Mouse (Mus musculus) bone marrow macrophage, adult 2 months (primary cell): ENCODE results near the gene Poll. TPM values are rescaled to one million over a fixed set of nuclear protein-coding genes. Genes with fewer than 3 reads are reported as not detected.

ENCODE experiments used
- H3K27ac ChIP-seq: 2 replicates; pipeline ENCODE4 v1.5.1; 2012; ENCODE audit warnings: low read depth, low read length; ENCODE audit not compliant: insufficient read depth
- H3K4me1 ChIP-seq: 2 replicates; pipeline ENCODE4 v1.6.1; 2012; ENCODE audit warnings: low read length; ENCODE audit not compliant: control insufficient read depth, insufficient read depth
- H3K4me3 ChIP-seq: 2 replicates; pipeline ENCODE4 v1.5.1; 2012; ENCODE audit warnings: mild to moderate bottlenecking, low read length, moderate library complexity; ENCODE audit not compliant: insufficient read depth
- CTCF ChIP-seq: IDR thresholded peaks from 2 replicates; pipeline ENCODE4 v1.5.1; 2012; ENCODE audit warnings: low read depth, mild to moderate bottlenecking, low read length, moderate library complexity
- POLR2A ChIP-seq: IDR thresholded peaks from 2 replicates; pipeline ENCODE4 v1.6.1; 2012; ENCODE audit warnings: mild to moderate bottlenecking, low read depth, low read length, borderline replicate concordance
- polyA plus RNA-seq: library from polyadenylated mRNA; stranded (reverse); fragments of >200 nt; gene quantifications from 2 replicates; pipeline ENCODE4 v1.2.4, GENCODE M21; 2012; ENCODE audit not compliant: missing spikeins, insufficient read depth, insufficient read length

The Poll gene
- polyA plus RNA-seq, 1 experiment = 10.1 TPM

DNA sequence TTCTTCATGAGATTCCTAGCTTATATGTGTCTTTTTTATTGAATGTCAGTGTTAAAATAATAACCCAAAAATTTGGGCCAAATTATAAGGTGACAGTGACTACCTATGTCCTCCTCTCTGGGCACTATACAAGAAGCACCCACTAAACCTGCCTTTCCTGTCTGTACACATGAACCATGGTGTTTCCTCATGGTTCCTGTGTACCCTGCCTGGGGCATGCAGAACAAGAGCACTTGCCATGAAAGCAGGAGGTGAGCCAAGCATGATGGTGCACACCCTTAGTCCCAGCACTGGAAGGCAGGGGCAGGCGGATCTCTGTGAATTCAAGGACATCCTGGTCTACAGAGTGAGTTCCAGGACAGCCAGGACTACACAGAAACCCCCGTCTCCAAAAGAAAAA, 45.0 kb downstream of the Poll start:
- Histone ChIP-seq H3K27ac (no peak overlapping the region), H3K4me1 (no peaks in the 10 kb centered on the region), H3K4me3 (no peak overlapping the region)
- no peak for TF ChIP-seq CTCF
- no peak for TF ChIP-seq POLR2A

DNA sequence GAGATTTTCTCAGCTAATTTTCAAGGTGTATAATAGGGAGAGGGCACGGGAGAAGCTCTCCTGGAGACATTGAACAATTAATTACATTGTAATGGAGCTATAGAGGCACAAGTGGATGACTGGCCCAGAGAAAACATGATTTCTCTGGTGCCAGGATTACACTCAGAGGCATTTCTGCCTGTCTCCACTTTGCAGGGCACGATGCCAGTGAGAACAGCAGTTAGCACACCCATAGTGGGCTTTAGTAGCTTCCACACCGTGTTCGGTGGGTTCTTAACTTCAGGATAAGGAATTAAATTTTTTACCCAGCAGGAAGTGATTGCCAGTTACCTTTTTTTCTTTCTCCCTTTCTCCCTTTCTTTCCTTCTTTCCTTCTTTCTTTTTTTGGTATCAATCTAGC, 48.9 kb downstream of the Poll start:
- no peak overlapping the region for H3K4me3 ChIP-seq
- H3K27ac ChIP-seq = no peak overlapping the region
- TF ChIP-seq POLR2A (no peak), CTCF (no peak)
- no peaks in the 10 kb centered on the region for H3K4me1 ChIP-seq

DNA sequence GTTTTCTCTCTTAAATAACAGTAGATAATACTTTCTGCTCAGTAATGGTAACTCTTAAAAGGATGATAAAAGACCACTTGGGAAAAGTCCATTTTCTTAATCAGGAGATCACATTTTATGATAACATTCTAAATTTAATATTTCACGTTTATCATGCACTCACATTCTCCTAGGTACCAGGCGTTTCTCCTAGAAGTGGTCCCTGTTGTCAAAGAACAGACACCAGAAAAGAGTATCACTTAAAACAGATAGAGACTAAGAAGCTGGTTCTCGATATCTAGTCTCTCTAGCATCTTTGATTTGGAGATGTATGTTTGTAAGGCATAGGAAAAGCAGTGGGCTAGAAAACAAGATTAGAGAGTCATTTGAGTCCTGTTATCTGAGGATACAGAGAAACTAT, 49.7 kb downstream of the Poll start:
- Histone ChIP-seq H3K27ac (no peak overlapping the region), H3K4me3 (no peak overlapping the region), H3K4me1 (no peaks in the 10 kb centered on the region)
- TF ChIP-seq POLR2A (no peak), CTCF (no peak)

GRCm38 (mm10) chr19:45507531-45507930, 52.8 kb downstream of the Poll start:
- Histone ChIP-seq H3K4me1 (no peaks in the 10 kb centered on the region), H3K27ac (no peak overlapping the region), H3K4me3 (no peak overlapping the region)
- TF ChIP-seq CTCF (no peak), POLR2A (no peak)

GRCm38 (mm10) chr19:45505446-45505845, 54.9 kb downstream of the Poll start:
- H3K27ac ChIP-seq = no peak overlapping the region
- no peak overlapping the region for H3K4me3 ChIP-seq
- TF ChIP-seq CTCF = no peak
- TF ChIP-seq POLR2A = no peak
- no peaks in the 10 kb centered on the region for H3K4me1 ChIP-seq

Other genes with a start within 250 kb of the Poll start
- 14.0 and 16.7 TPM in 2 replicates for gene Btrc, start 196.8 kb downstream of the Poll start, polyA plus RNA-seq
- 35.3 and 36.0 TPM in 2 replicates for gene Gm17018, start 84 bp upstream of the Poll start, polyA plus RNA-seq
- 50.3 and 55.6 TPM in 2 replicates for gene Fbxw4, start 99.8 kb upstream of the Poll start, polyA plus RNA-seq
- not detected in 2 replicates for gene Fgf8, start 182.4 kb upstream of the Poll start, polyA plus RNA-seq
- 24.7 and 34.9 TPM in 2 replicates for gene Npm3, start 189.1 kb upstream of the Poll start, polyA plus RNA-seq
- 84.9 and 93.8 TPM in 2 replicates for gene Mgea5, start 223.3 kb upstream of the Poll start, polyA plus RNA-seq